Mouse (Mus musculus): ENCODE data around the gene Ush1g. TPM values are rescaled to one million over a fixed set of nuclear protein-coding genes. Genes with fewer than 3 reads are reported as not detected.

Gene Ush1g
- polyA plus RNA-seq, 1 experiment from 2014 or later, result not detected

- Histone ChIP-seq H3K27ac (ENCODE audit: low read depth, low read length) (no peak overlapping the region), H3K27me3 (ENCODE audit: control insufficient read depth, insufficient read depth, low read length) (peaks cover 51% of the 10 kb centered on the region), H3K9me3 (ENCODE audit: control insufficient read depth, low read length) (no peaks in the 10 kb centered on the region), H3K4me1 (ENCODE audit: control insufficient read depth, insufficient read depth, low read length) (peaks cover 9% of the 10 kb centered on the region; the same call in 1 of the 2 replicates), H3K4me3 (ENCODE audit: low read depth, low read length) (no peak overlapping the region), H3K36me3 (ENCODE audit: control insufficient read depth, insufficient read depth, low read length) (peaks cover 2% of the 10 kb centered on the region; the same call in 1 of the 2 replicates), H3K4me2 (ENCODE audit: low read depth) (no peak overlapping the region), H3K9ac (ENCODE audit: low read length) (no peak overlapping the region)
- no peak for ATAC-seq (ENCODE audit: insufficient read depth, low FRiP score, low TSS enrichment)
- WGBS, result 72% methylated on average over 11 of the region's 11 CpGs
- no peak for DNase-seq (ENCODE audit: low spot score)
Observed at GRCm38 (mm10) chr11:115267958-115268357, 53.9 kb downstream of the Ush1g start.

GRCm38 (mm10) chr11:115267061-115267883 lies 54.6 kb downstream of the Ush1g start, which contains the start of gene Grin2c:
Gene Grin2c, minus strand, starts transcription at chr11:115267243.
- Histone ChIP-seq H3K4me2 (ENCODE audit: low read depth) (peak within 1 kb of the TSS; percentile 50), H3K4me3 (ENCODE audit: low read depth, low read length) (peak within 1 kb of the TSS; percentile 33), H3K27ac (ENCODE audit: low read depth, low read length) (no peak within 1 kb of the TSS), H3K4me1 (ENCODE audit: control insufficient read depth, insufficient read depth, low read length) (peaks cover 9% of the 10 kb centered on the region; the same call in 1 of the 2 replicates), H3K9me3 (ENCODE audit: control insufficient read depth, low read length) (no peaks in the 10 kb centered on the region), H3K9ac (ENCODE audit: low read length) (peak within 1 kb of the TSS; percentile 29), H3K36me3 (ENCODE audit: control insufficient read depth, insufficient read depth, low read length) (0 out of 2 replicates have a peak, but pooled peaks cover 2% of the 10 kb centered on the region), H3K27me3 (ENCODE audit: control insufficient read depth, insufficient read depth, low read length) (peaks cover 56% of the 10 kb centered on the region)
- WGBS, result 8% methylated on average over 28 of the region's 50 CpGs
- DNase-seq (ENCODE audit: low spot score), result no peak
- no peak for ATAC-seq (ENCODE audit: insufficient read depth, low FRiP score, low TSS enrichment)

DNA sequence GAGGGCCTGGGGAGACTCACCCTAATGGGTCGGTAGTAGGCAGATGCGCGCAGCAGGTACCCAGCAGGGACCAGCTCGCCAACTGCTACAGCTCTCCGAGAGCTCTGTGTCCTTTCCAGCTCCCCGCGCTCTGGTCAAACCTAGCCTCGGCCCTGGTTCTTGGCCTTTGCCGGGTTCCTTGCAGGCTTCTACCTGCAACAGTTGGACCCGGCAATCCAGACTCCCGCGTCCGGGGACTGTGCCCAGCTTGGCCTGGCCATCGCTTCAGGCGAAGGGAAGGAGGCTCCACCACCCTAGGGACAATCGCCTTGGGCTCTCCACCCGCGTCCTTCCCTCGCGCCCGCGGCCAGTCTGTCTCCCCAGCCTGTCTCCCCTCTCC lies 55.5 kb downstream of the Ush1g start:
- DNase-seq (ENCODE audit: low spot score), result no peak
- Histone ChIP-seq H3K4me2 (ENCODE audit: low read depth) (peak overlapping the region; percentile 50), H3K9ac (ENCODE audit: low read length) (no peak overlapping the region), H3K36me3 (ENCODE audit: control insufficient read depth, insufficient read depth, low read length) (0 out of 2 replicates have a peak, but pooled peaks cover 2% of the 10 kb centered on the region), H3K27me3 (ENCODE audit: control insufficient read depth, insufficient read depth, low read length) (peaks cover 63% of the 10 kb centered on the region), H3K4me3 (ENCODE audit: low read depth, low read length) (peak overlapping the region; percentile 33), H3K27ac (ENCODE audit: low read depth, low read length) (no peak overlapping the region), H3K9me3 (ENCODE audit: control insufficient read depth, low read length) (no peaks in the 10 kb centered on the region), H3K4me1 (ENCODE audit: control insufficient read depth, insufficient read depth, low read length) (peaks cover 9% of the 10 kb centered on the region; the same call in 1 of the 2 replicates)
- under 1% methylated on average over 20 of the region's 22 CpGs for WGBS
- no peak for ATAC-seq (ENCODE audit: insufficient read depth, low FRiP score, low TSS enrichment)

GRCm38 (mm10) chr11:115265771-115266399 lies 56.0 kb downstream of the Ush1g start:
- Histone ChIP-seq H3K9me3 (ENCODE audit: control insufficient read depth, low read length) (no peaks in the 10 kb centered on the region), H3K4me1 (ENCODE audit: control insufficient read depth, insufficient read depth, low read length) (peaks cover 9% of the 10 kb centered on the region; the same call in 1 of the 2 replicates), H3K36me3 (ENCODE audit: control insufficient read depth, insufficient read depth, low read length) (0 out of 2 replicates have a peak, but pooled peaks cover 2% of the 10 kb centered on the region), H3K27ac (ENCODE audit: low read depth, low read length) (no peak overlapping the region), H3K4me3 (ENCODE audit: low read depth, low read length) (peak overlapping the region; percentile 33; the same call in 1 of the 2 replicates), H3K27me3 (ENCODE audit: control insufficient read depth, insufficient read depth, low read length) (peaks cover 66% of the 10 kb centered on the region), H3K9ac (ENCODE audit: low read length) (no peak overlapping the region), H3K4me2 (ENCODE audit: low read depth) (peak overlapping the region; percentile 40; the same call in 1 of the 2 replicates)
- DNase-seq (ENCODE audit: low spot score), result no peak
- 3% methylated on average over 20 of the region's 20 CpGs for WGBS
- ATAC-seq (ENCODE audit: insufficient read depth, low FRiP score, low TSS enrichment), result no peak

Other genes with a start within 250 kb of the Ush1g start
- 1.3 and 1.9 TPM in 2 replicates for gene Rab37, start 230.6 kb downstream of the Ush1g start, polyA plus RNA-seq (2014; fragmentation: Nextera tagmentation; extraction: Ambion mirVana)
- not detected in 2 replicates for gene Cd300lf, start 188.0 kb downstream of the Ush1g start, polyA plus RNA-seq (2014; fragmentation: Nextera tagmentation; extraction: Ambion mirVana)
- gene Slc9a3r1, start 158.7 kb downstream of the Ush1g start, polyA plus RNA-seq (2014; fragmentation: Nextera tagmentation; extraction: Ambion mirVana), result 43.4 and 44.1 TPM in 2 replicates
- gene Tmem104, start 134.6 kb downstream of the Ush1g start, polyA plus RNA-seq (2014; fragmentation: Nextera tagmentation; extraction: Ambion mirVana), result 8.8 and 11.0 TPM in 2 replicates
- 20.3 and 20.8 TPM in 2 replicates for gene Nat9, start 134.2 kb downstream of the Ush1g start, polyA plus RNA-seq (2014; fragmentation: Nextera tagmentation; extraction: Ambion mirVana)
- 0.57 and 0.85 TPM in 2 replicates for gene Grin2c, start 54.8 kb downstream of the Ush1g start, polyA plus RNA-seq (2014; fragmentation: Nextera tagmentation; extraction: Ambion mirVana)
- gene Fdxr, start 45.0 kb downstream of the Ush1g start, polyA plus RNA-seq (2014; fragmentation: Nextera tagmentation; extraction: Ambion mirVana), result 14.0 and 15.1 TPM in 2 replicates
- gene Fads6, start 24.4 kb downstream of the Ush1g start, polyA plus RNA-seq (2014; fragmentation: Nextera tagmentation; extraction: Ambion mirVana), result 0.18 and 0.24 TPM in 2 replicates
- not detected in 2 replicates for gene Otop2, start 14.9 kb downstream of the Ush1g start, polyA plus RNA-seq (2014; fragmentation: Nextera tagmentation; extraction: Ambion mirVana)
- 0.35 and 0.37 TPM in 2 replicates for gene Otop3, start 12.7 kb upstream of the Ush1g start, polyA plus RNA-seq (2014; fragmentation: Nextera tagmentation; extraction: Ambion mirVana)
- gene Hid1, start 45.7 kb upstream of the Ush1g start, polyA plus RNA-seq (2014; fragmentation: Nextera tagmentation; extraction: Ambion mirVana), result 13.1 and 16.1 TPM in 2 replicates
- gene Cdr2l, start 59.9 kb upstream of the Ush1g start, polyA plus RNA-seq (2014; fragmentation: Nextera tagmentation; extraction: Ambion mirVana), result 18.1 and 18.5 TPM in 2 replicates
- 221 and 230 TPM in 2 replicates for gene Mrpl58, start 81.7 kb upstream of the Ush1g start, polyA plus RNA-seq (2014; fragmentation: Nextera tagmentation; extraction: Ambion mirVana)
- gene Atp5h, start 97.9 kb upstream of the Ush1g start, polyA plus RNA-seq (2014; fragmentation: Nextera tagmentation; extraction: Ambion mirVana), result 866 and 868 TPM in 2 replicates
- gene Kctd2, start 98.1 kb upstream of the Ush1g start, polyA plus RNA-seq (2014; fragmentation: Nextera tagmentation; extraction: Ambion mirVana), result 22.0 and 25.7 TPM in 2 replicates
- gene Trim80, start 118.5 kb upstream of the Ush1g start, polyA plus RNA-seq (2014; fragmentation: Nextera tagmentation; extraction: Ambion mirVana), result 0.12 TPM in 1 of 2 replicates, not detected in the other
- gene Slc16a5, start 140.4 kb upstream of the Ush1g start, polyA plus RNA-seq (2014; fragmentation: Nextera tagmentation; extraction: Ambion mirVana), result 0.11 and 0.22 TPM in 2 replicates
- gene Armc7, start 153.6 kb upstream of the Ush1g start, polyA plus RNA-seq (2014; fragmentation: Nextera tagmentation; extraction: Ambion mirVana), result 7.8 and 8.3 TPM in 2 replicates
- gene Nt5c, start 169.8 kb upstream of the Ush1g start, polyA plus RNA-seq (2014; fragmentation: Nextera tagmentation; extraction: Ambion mirVana), result 76.0 and 77.0 TPM in 2 replicates
- gene Jpt1, start 192.3 kb upstream of the Ush1g start, polyA plus RNA-seq (2014; fragmentation: Nextera tagmentation; extraction: Ambion mirVana), result 870 and 877 TPM in 2 replicates
- gene Sumo2, start 214.2 kb upstream of the Ush1g start, polyA plus RNA-seq (2014; fragmentation: Nextera tagmentation; extraction: Ambion mirVana), result 1,294 and 1,337 TPM in 2 replicates
- 174 and 187 TPM in 2 replicates for gene Nup85, start 242.4 kb upstream of the Ush1g start, polyA plus RNA-seq (2014; fragmentation: Nextera tagmentation; extraction: Ambion mirVana)